In genomic region chr2:168721313-168721712, GRCm38 (mm10) we compare ENCODE assay signal across 14 mouse cellular contexts. TPM values are rescaled to one million over a fixed set of nuclear protein-coding genes. Genes with fewer than 3 reads are reported as not detected.
DNase-seq lines count a peak whose midpoint lies in the region; ATAC-seq lines count a peak whose summit lies in the region.
"Had no signal": no experiment of that assay in that cellular context is flagged by ENCODE, and none has a peak within 500 bp of the region (broad histone marks: within the 10 kb centered on the region; RNA-seq: fewer than 3 reads in every experiment).

No protein-coding gene starts in this region.

- no peaks in the 10 kb centered on the region for H3K36me3 ChIP-seq in midbrain, embryonic 11.5 days (ENCODE audit: control insufficient read depth, insufficient read depth, low read length)
- no peaks in the 10 kb centered on the region for H3K36me3 ChIP-seq in midbrain, embryonic 16.5 days (ENCODE audit: control insufficient read depth, insufficient read depth, low read length)
- H3K36me3 ChIP-seq: hindbrain, embryonic 10.5 days; liver, embryonic 15.5 days had no signal

- no peaks in the 10 kb centered on the region for H3K27me3 ChIP-seq in midbrain, embryonic 11.5 days (ENCODE audit: control insufficient read depth, insufficient read depth, low read length)
- no peaks in the 10 kb centered on the region for H3K27me3 ChIP-seq in midbrain, embryonic 16.5 days (ENCODE audit: control insufficient read depth, insufficient read depth, low read depth, low read length)
- H3K27me3 ChIP-seq: forebrain, embryonic 13.5 days; liver, embryonic 15.5 days had no signal

- DNase-seq in urinary bladder, postnatal 14 days (ENCODE audit: low spot score), result peak; percentile 57
- no peak for DNase-seq in urinary bladder, postnatal 36 days (ENCODE audit: low spot score in 2 of 2)
- DNase-seq in kidney, adult 8-10 months, result peak; percentile 92 to 93
- peak; percentile 47 to 73 for DNase-seq in lung, adult 18-20 months
- no peak for DNase-seq in midbrain, embryonic 11.5 days (ENCODE audit: low spot score, missing footprints)
- no peak for DNase-seq in spleen, adult 12 weeks (ENCODE audit: low spot score)
- DNase-seq: adrenal gland, postnatal 36 days; B cell, adult 2 months; thymus, postnatal 25 days had no signal

- peaks cover 9% of the 10 kb centered on the region for H3K4me1 ChIP-seq in midbrain, embryonic 11.5 days (ENCODE audit: control insufficient read depth, insufficient read depth, low read length)
- peaks cover 10% of the 10 kb centered on the region for H3K4me1 ChIP-seq in midbrain, embryonic 16.5 days (ENCODE audit: control insufficient read depth, insufficient read depth, low read length)
- H3K4me1 ChIP-seq: liver, embryonic 15.5 days had no signal

- no peak overlapping the region for H3K9ac ChIP-seq in midbrain, embryonic 11.5 days (ENCODE audit: low read length)
- no peak overlapping the region for H3K9ac ChIP-seq in midbrain, embryonic 16.5 days (ENCODE audit: low read depth, low read length)
- H3K9ac ChIP-seq: forebrain, embryonic 13.5 days; liver, embryonic 15.5 days had no signal

- H3K27ac ChIP-seq in midbrain, embryonic 11.5 days (ENCODE audit: low read depth, low read length), result no peak overlapping the region
- no peak overlapping the region for H3K27ac ChIP-seq in midbrain, embryonic 16.5 days (ENCODE audit: low read length)
- H3K27ac ChIP-seq: forebrain, embryonic 13.5 days; hindbrain, embryonic 10.5 days; liver, embryonic 15.5 days had no signal

- H3K4me2 ChIP-seq in midbrain, embryonic 11.5 days, result no peak overlapping the region
- H3K4me2 ChIP-seq in midbrain, embryonic 16.5 days (ENCODE audit: low read length), result no peak overlapping the region
- H3K4me2 ChIP-seq: forebrain, embryonic 13.5 days; liver, embryonic 15.5 days had no signal

- no peak overlapping the region for H3K4me3 ChIP-seq in midbrain, embryonic 11.5 days (ENCODE audit: low read depth, low read length)
- no peak overlapping the region for H3K4me3 ChIP-seq in midbrain, embryonic 16.5 days (ENCODE audit: low read depth, low read length)
- H3K4me3 ChIP-seq: forebrain, embryonic 13.5 days; hindbrain, embryonic 10.5 days; liver, embryonic 15.5 days had no signal

- no peak for ATAC-seq in midbrain, embryonic 11.5 days (ENCODE audit: low FRiP score)
- no peak for ATAC-seq in midbrain, embryonic 16.5 days
- no peak for ATAC-seq in CD4-positive, CD25-positive, alpha-beta regulatory T cell, adult 4 months
- ATAC-seq: forebrain, embryonic 13.5 days had no signal

- no peaks in the 10 kb centered on the region for H3K9me3 ChIP-seq in midbrain, embryonic 11.5 days (ENCODE audit: control insufficient read depth, low read length)
- no peaks in the 10 kb centered on the region for H3K9me3 ChIP-seq in midbrain, embryonic 16.5 days (replicated peaks; ENCODE audit: control insufficient read depth, low read length, poor library complexity, severe bottlenecking)
- H3K9me3 ChIP-seq: forebrain, embryonic 13.5 days; hindbrain, embryonic 10.5 days; liver, embryonic 15.5 days had no signal

- WGBS in midbrain, embryonic 11.5 days, result 91% methylated on average over 14 of the region's 14 CpGs
- WGBS in midbrain, embryonic 16.5 days, result 93% methylated on average over 14 of the region's 14 CpGs

RNA-seq across cellular contexts. Expression of gene Atp9a, which starts 20.9 kb away (rescaled TPM):
- 14.6 and 16.8 TPM in 2 replicates for polyA plus RNA-seq in midbrain, embryonic 11.5 days (2014; fragmentation: Nextera tagmentation; extraction: Ambion mirVana)
- 88.4 and 97.1 TPM in 2 replicates for polyA plus RNA-seq in midbrain, embryonic 16.5 days (2015; fragmentation: Nextera tagmentation; extraction: Ambion mirVana)
- polyA plus RNA-seq in CD4-positive, CD25-positive, alpha-beta regulatory T cell, adult 4 months (2017; shearing (Covaris generic)), result 10 to 100 TPM in 1 of 2 experiments, 1 to 10 TPM in 1; 7.9 to 16.2 TPM

RNA-seq across cellular contexts. Expression of gene Sall4, which starts 46.4 kb away (rescaled TPM):
- 33.9 and 37.2 TPM in 2 replicates for polyA plus RNA-seq in midbrain, embryonic 11.5 days (2014; fragmentation: Nextera tagmentation; extraction: Ambion mirVana)
- 0.84 and 1.9 TPM in 2 replicates for polyA plus RNA-seq in midbrain, embryonic 16.5 days (2015; fragmentation: Nextera tagmentation; extraction: Ambion mirVana)
- polyA plus RNA-seq in CD4-positive, CD25-positive, alpha-beta regulatory T cell, adult 4 months (2017; shearing (Covaris generic)), result under 1 TPM in 1 of 2 experiments, not detected in 1; 0.23 TPM

Comparison
In these comparisons a context has a peak if more than half of its experiments do, and no peak if none do; other contexts are left out.
1. DNase-seq: peak in urinary bladder, postnatal 14 days (single experiment), kidney, adult 8-10 months (2 of 2) and lung, adult 18-20 months (2 of 2); none in urinary bladder, postnatal 36 days (0 of 2), midbrain, embryonic 11.5 days (single experiment) and spleen, adult 12 weeks (single experiment).
2. RNA of gene Sall4, which starts 46.4 kb away (polyA plus RNA-seq): 33.9 to 37.2 TPM in midbrain, embryonic 11.5 days; 0.84 to 1.9 TPM in midbrain, embryonic 16.5 days and 0.23 TPM in CD4-positive, CD25-positive, alpha-beta regulatory T cell, adult 4 months; every median in the first group is over 10 times any median in the second.